Mouse (Mus musculus) megakaryocyte, embryonic 14.5 days (primary cell): Measurements from ENCODE around the gene Col11a2.

Source experiments
- FLI1 ChIP-seq: IDR thresholded peaks from 2 replicates; pipeline ENCODE4 v1.6.1; 2012; ENCODE audit warnings: low read length, inconsistent platforms, mixed read lengths
- GATA1 ChIP-seq: IDR thresholded peaks from 3 replicates; pipeline ENCODE4 v1.6.1; 2012; ENCODE audit warnings: mixed read lengths, low read length, inconsistent platforms, borderline replicate concordance

GRCm38 (mm10) chr17:34031465-34032173 lies 7.6 kb upstream of the Col11a2 start, which contains the start of the genes Slc39a7 and Rxrb:
- TF ChIP-seq FLI1 (no peak), GATA1 (no peak)
